Mouse (Mus musculus): Measurements from ENCODE around the gene Pla1a.

- TF ChIP-seq CTCF (conservative IDR thresholded peaks at IDR 0.05; ENCODE audit: insufficient read depth, insufficient read length, low read depth, low read length): no peak
- TF ChIP-seq POLR2A (IDR thresholded peaks at IDR 0.05; ENCODE audit: low read depth, low read length): no peak
Observed at GRCm38 (mm10) chr16:38440403-38440802, 7.5 kb upstream of the Pla1a start.
